In the genomic region with DNA sequence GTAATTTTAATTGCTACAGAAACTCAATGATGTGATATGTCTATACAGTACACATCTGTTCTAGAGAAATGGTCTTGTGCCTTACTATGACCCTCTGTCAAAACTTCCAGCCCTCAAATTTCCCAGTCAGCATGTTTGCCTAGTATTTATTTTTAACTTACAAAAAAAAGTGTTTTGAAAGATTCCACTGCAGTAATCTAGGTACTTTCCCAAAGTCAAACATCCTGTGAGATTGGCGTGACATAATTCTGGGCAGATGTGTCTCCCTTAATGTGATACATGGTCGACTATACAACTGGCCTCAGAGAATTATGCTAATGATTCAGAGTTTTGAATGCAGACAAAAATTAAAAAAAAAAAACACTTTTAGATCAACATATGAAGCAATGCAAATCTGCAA, we compare ENCODE assay signal across 19 mouse cellular contexts.
DNase-seq lines count a peak whose midpoint lies in the region; ATAC-seq and TF ChIP-seq lines count a peak whose summit lies in the region.
"Had no signal": no experiment of that assay in that cellular context is flagged by ENCODE, and none has a peak within 500 bp of the region (broad histone marks: within the 10 kb centered on the region; RNA-seq: fewer than 3 reads in every experiment).

No protein-coding gene starts in this region.

- no peak overlapping the region for H3K4me3 ChIP-seq in hindbrain, embryonic 14.5 days (replicated peaks; ENCODE audit: low read length)
- no peak overlapping the region for H3K4me3 ChIP-seq in hindbrain, embryonic 11.5 days (ENCODE audit: low read depth, low read length)
- H3K4me3 ChIP-seq in CH12.LX (replicated peaks in 1 of 3; ENCODE audit: low read depth in 2 of 3, low read length in 2 of 3, poor library complexity in 1 of 3) = no peak overlapping the region

- dilution Hi-C loops in CH12.LX (cut with MboI; ENCODE audit: extremely low pct_ligation_motif_present, extremely low pct_unique_long_range_greater_than_20kb, low sequenced_read_pairs) = no loop called here

- in situ Hi-C loops in CH12.LX (cut with MboI; ENCODE audit: low pct_ligation_motif_present, low pct_unique_long_range_greater_than_20kb, low sequenced_read_pairs) = no loop called here

- no peak overlapping the region for H3K9ac ChIP-seq in hindbrain, embryonic 14.5 days
- H3K9ac ChIP-seq in hindbrain, embryonic 11.5 days (ENCODE audit: low read depth, low read length) = no peak overlapping the region
- no peak overlapping the region for H3K9ac ChIP-seq in CH12.LX (ENCODE audit: insufficient read depth, low read depth)

- peak; percentile 21 for DNase-seq in hindbrain, embryonic 14.5 days (ENCODE audit: low spot score)
- DNase-seq in hindbrain, embryonic 11.5 days (ENCODE audit: low spot score) = no peak
- peak; percentile 57 for DNase-seq in CH12.LX (ENCODE audit: extremely low read depth)
- DNase-seq in spleen, adult 12 weeks (ENCODE audit: low spot score) = no peak
- DNase-seq: adrenal gland, adult 2 months; adrenal gland, adult 8-10 months; adrenal gland, postnatal 10 days; adrenal gland, postnatal 14 days; adrenal gland, postnatal 25 days; adrenal gland, postnatal 36 days; B cell, adult 2 months; cerebellum, adult 11 months; cerebellum, adult 11-12 months; cerebellum, adult 18-20 months; cerebellum, adult 2 months had no signal

- no peak for ATAC-seq in hindbrain, embryonic 14.5 days (ENCODE audit: low FRiP score)
- ATAC-seq in hindbrain, embryonic 11.5 days (ENCODE audit: low FRiP score) = no peak
- ATAC-seq: activated CD4-positive, CD25-positive, alpha-beta regulatory T cell, adult 4 months; CD4-positive, CD25-positive, alpha-beta regulatory T cell, adult 4 months; Patski had no signal

- no peaks in the 10 kb centered on the region for H3K27me3 ChIP-seq in hindbrain, embryonic 14.5 days (ENCODE audit: control insufficient read depth, insufficient read depth, low read length)
- H3K27me3 ChIP-seq in hindbrain, embryonic 11.5 days (ENCODE audit: control insufficient read depth, insufficient read depth, low read length) = no peaks in the 10 kb centered on the region
- no peaks in the 10 kb centered on the region for H3K27me3 ChIP-seq in CH12.LX (replicated peaks)
- H3K27me3 ChIP-seq: Patski had no signal

- no peaks in the 10 kb centered on the region for H3K4me1 ChIP-seq in hindbrain, embryonic 14.5 days (replicated peaks; ENCODE audit: control insufficient read depth, insufficient read depth, low read length)
- H3K4me1 ChIP-seq in hindbrain, embryonic 11.5 days (replicated peaks; ENCODE audit: control insufficient read depth, insufficient read depth, low read length) = no peaks in the 10 kb centered on the region
- peaks cover 0 to 32% of the 10 kb centered on the region in 2 experiments; a peak in 2 of 4 replicates for H3K4me1 ChIP-seq in CH12.LX (ENCODE audit: control insufficient read depth in 1 of 2, insufficient read depth in 2 of 2)

- TF ChIP-seq POLR2A in CH12.LX (IDR thresholded peaks at IDR 0.05; ENCODE audit: low read depth, low read length) = no peak

- no peaks in the 10 kb centered on the region for H3K9me3 ChIP-seq in hindbrain, embryonic 14.5 days (ENCODE audit: control insufficient read depth, low read length)
- no peaks in the 10 kb centered on the region for H3K9me3 ChIP-seq in hindbrain, embryonic 11.5 days (ENCODE audit: control insufficient read depth, low read length)
- H3K9me3 ChIP-seq in CH12.LX (replicated peaks; ENCODE audit: low read length) = no peaks in the 10 kb centered on the region

- H3K36me3 ChIP-seq in hindbrain, embryonic 14.5 days (replicated peaks; ENCODE audit: control insufficient read depth, insufficient read depth) = no peaks in the 10 kb centered on the region
- H3K36me3 ChIP-seq in hindbrain, embryonic 11.5 days (ENCODE audit: control insufficient read depth, insufficient read depth, low read length) = no peaks in the 10 kb centered on the region
- no peaks in the 10 kb centered on the region for H3K36me3 ChIP-seq in CH12.LX (replicated peaks in 1 of 2; ENCODE audit: control insufficient read depth in 1 of 2, insufficient read depth in 1 of 2, low read length in 1 of 2)
- H3K36me3 ChIP-seq: G1E had no signal

- no peaks in the 10 kb centered on the region for H3K79me2 ChIP-seq in CH12.LX (replicated peaks; ENCODE audit: control insufficient read depth, extremely low read depth, insufficient read depth, poor library complexity, severe bottlenecking)

- no peak for TF ChIP-seq CTCF in CH12.LX (conservative IDR thresholded peaks at IDR 0.05 in 1 of 2, IDR thresholded peaks at IDR 0.05 in 1 of 2; ENCODE audit: low read depth in 2 of 2, low read length in 2 of 2)

- WGBS in hindbrain, embryonic 14.5 days = 70% methylated on average over 2 of the region's 2 CpGs
- WGBS in hindbrain, embryonic 11.5 days = 77% methylated on average over 2 of the region's 2 CpGs

- no peak overlapping the region for H3K4me2 ChIP-seq in hindbrain, embryonic 14.5 days (replicated peaks)
- H3K4me2 ChIP-seq in hindbrain, embryonic 11.5 days (replicated peaks; ENCODE audit: low read depth, low read length) = no peak overlapping the region
- H3K4me2 ChIP-seq in CH12.LX (ENCODE audit: insufficient read depth, low read depth, poor library complexity, severe bottlenecking) = no peak overlapping the region

- no peak; the same call in 1 of the 2 replicates for TF ChIP-seq EP300 in CH12.LX (IDR thresholded peaks at IDR 0.05; ENCODE audit: low read length)

- no peak overlapping the region for H3K27ac ChIP-seq in hindbrain, embryonic 14.5 days
- H3K27ac ChIP-seq in hindbrain, embryonic 11.5 days (ENCODE audit: low read depth, low read length) = no peak overlapping the region
- no peak overlapping the region for H3K27ac ChIP-seq in CH12.LX (ENCODE audit: insufficient read depth, low read depth)

- no peak for TF ChIP-seq RAD21 in CH12.LX (IDR thresholded peaks at IDR 0.05; ENCODE audit: low read depth, low read length)

TF ChIP-seq in CH12.LX, 34 proteins besides CTCF, POLR2A, EP300 and RAD21:
- TF ChIP-seq ZKSCAN1 (IDR thresholded peaks at IDR 0.05; ENCODE audit: borderline replicate concordance, low read depth, low read length) (no peak), ZC3H11A (IDR thresholded peaks at IDR 0.05; ENCODE audit: low read depth, low read length) (no peak), ZMIZ1 (IDR thresholded peaks at IDR 0.05; ENCODE audit: low read depth, low read length) (no peak), HCFC1 (IDR thresholded peaks at IDR 0.05; ENCODE audit: low read depth, low read length) (no peak), MAFK (IDR thresholded peaks at IDR 0.05; ENCODE audit: insufficient replicate concordance, low read length) (peak; percentile 46; the same call in 1 of the 2 replicates), TCF12 (IDR thresholded peaks at IDR 0.05; ENCODE audit: low read depth, low read length) (no peak), KAT2A (IDR thresholded peaks at IDR 0.05; ENCODE audit: insufficient replicate concordance, low read length) (no peak), E2F4 (IDR thresholded peaks at IDR 0.05; ENCODE audit: insufficient replicate concordance, low read depth, low read length) (no peak), ETS1 (conservative IDR thresholded peaks at IDR 0.05; ENCODE audit: low read depth, low read length) (peak; percentile 76), ZNF384 (IDR thresholded peaks at IDR 0.05; ENCODE audit: low read depth, low read length) (peak; percentile 85), TBP (conservative IDR thresholded peaks at IDR 0.05; ENCODE audit: low read depth, low read length) (no peak), POLR2AphosphoS2 (IDR thresholded peaks at IDR 0.05; ENCODE audit: low read depth, low read length) (no peak), RCOR1 (conservative IDR thresholded peaks at IDR 0.05; ENCODE audit: low read depth, low read length) (no peak), NELFE (IDR thresholded peaks at IDR 0.05; ENCODE audit: low read depth, low read length) (no peak), MYC (IDR thresholded peaks at IDR 0.05; ENCODE audit: low read depth, low read length) (no peak), USF2 (conservative IDR thresholded peaks at IDR 0.05; ENCODE audit: low read depth, low read length) (no peak), BHLHE40 (IDR thresholded peaks at IDR 0.05; ENCODE audit: low read depth, low read length) (peak; percentile 31), JUND (conservative IDR thresholded peaks at IDR 0.05; ENCODE audit: low read depth, low read length) (no peak), MEF2A (IDR thresholded peaks at IDR 0.05; ENCODE audit: borderline replicate concordance, low read depth, low read length) (peak; percentile 49; the same call in 1 of the 2 replicates), CHD1 (IDR thresholded peaks at IDR 0.05; ENCODE audit: low read depth, low read length) (no peak)

Comparison
In these comparisons a context has a peak if more than half of its experiments do, and no peak if none do; other contexts are left out.
1. DNase-seq: peak in hindbrain, embryonic 14.5 days (single experiment) and CH12.LX (single experiment); none in hindbrain, embryonic 11.5 days (single experiment) and spleen, adult 12 weeks (single experiment).